Mouse (Mus musculus) CD4-positive, CD25-positive, alpha-beta regulatory T cell (primary cell): ENCODE results near the gene Ccdc30. TPM values are rescaled to one million over a fixed set of nuclear protein-coding genes. Genes with fewer than 3 reads are reported as not detected.

Experiments used
- polyA plus RNA-seq: library from polyadenylated mRNA; unstranded; fragments of 100-300 nt; shearing (Covaris generic); gene quantifications from one replicate; pipeline ENCODE4 v1.2.1, GENCODE M21; 2017

Gene Ccdc30
- 7.9 TPM for polyA plus RNA-seq

DNA sequence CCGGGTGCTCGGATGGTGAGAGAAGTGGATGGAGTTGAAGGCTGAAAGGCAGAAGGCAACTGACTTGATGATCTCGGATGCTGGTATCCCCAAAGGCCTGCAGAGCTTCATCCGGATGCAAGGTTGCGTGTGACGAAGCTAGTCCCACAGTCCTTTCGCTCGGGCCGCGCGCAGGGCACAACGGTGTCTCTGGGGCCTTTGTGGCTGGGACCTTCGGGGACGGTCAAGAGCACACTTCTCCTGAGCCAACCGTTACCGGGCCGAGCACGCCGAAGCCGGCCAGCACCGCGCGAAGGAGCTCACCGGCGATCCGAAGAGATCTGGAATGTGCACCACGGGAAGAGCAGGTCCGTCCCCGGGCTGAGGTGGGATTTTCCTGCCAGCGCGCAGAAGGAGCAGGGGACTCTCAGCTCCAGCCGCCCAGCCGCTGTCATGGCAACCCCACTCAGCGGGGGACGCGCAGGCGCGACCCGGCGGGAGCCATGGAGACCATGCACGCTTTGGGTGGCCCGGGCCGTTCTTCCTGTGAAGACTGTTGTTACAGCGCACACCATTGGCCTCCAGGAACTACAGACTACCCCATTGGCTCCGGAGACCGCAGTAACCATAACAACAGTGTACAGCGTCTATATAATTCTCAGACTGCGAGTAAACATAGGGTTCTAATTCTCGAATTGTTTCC lies at the start of gene Ccdc30:
Gene Ccdc30 (minus strand): TSS at position 450 of the 682 bp plus-strand sequence.

DNA sequence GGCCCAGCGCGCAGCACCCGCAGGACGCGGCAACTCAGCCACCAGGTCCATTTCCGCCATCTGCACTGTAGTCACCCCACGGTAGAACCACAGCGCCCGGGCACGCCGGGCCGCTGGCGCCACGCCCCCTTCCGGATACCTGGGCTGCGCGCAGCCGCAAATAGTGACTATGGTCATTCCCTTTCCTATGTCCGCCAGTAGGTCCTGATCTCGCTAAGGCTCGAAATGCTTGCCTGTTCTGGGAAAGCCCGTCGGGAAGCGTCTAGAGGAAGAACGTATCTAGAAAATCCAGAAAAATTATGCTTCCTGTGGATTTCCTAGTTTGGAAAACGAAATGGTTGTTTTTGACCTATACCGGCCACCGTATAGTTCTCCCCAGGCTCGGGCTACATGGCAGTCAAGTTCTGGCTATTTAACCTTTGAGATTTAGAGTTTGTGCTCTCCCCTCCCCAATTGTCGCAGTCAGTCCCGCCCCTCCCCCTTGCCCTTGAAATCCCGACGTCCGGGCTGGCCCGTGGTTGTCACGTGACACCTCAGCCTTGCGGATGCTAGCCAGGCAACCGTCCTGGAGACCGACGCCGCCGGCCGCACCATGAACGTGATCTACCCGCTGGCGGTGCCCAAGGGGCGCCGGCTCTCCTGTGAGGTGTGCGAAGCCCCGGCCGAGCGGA lies 7.1 kb upstream of the Ccdc30 start, which contains the start of the genes Ppcs and Zmynd12:
Gene Ppcs (minus strand): TSS at position 127 of the 671 bp plus-strand sequence.
Gene Zmynd12 (plus strand): TSS at position 521 of the 671 bp plus-strand sequence.

DNA sequence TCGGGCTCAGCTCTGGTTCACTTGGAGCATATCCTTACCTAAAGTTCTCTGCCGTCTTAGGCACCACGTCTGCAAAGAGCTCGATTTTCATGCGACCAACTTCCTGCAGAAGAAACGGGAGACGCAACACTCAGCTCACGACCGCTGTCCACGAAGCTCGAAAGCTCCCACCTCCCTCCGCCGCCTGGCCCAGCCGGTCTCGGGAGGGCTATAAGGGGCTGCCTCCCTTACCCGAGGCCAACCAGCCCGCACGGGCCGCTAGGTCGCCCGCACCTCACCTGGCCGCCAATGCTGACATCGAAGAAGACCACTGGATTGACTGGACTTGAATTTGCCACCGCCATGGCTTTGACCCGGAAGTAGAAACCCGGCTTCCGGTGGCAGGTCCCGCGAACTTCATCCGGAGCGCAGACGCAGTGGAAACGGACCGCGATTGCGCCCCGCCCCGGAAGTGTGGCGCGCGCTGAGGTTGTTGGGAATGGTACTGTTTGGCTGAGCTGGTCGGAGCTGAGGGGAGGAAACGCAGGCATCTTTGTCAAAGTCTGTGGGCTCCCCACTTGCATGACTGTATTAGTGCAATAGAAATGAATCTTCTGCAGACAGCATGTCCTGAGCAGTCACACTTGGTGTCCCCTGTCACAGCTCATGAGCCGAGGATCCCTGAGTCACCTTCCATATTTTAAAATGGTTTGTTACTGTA lies 95.0 kb downstream of the Ccdc30 start, which contains the start of gene Ppih:
Gene Ppih (minus strand): TSS at position 416 of the 700 bp plus-strand sequence.

DNA sequence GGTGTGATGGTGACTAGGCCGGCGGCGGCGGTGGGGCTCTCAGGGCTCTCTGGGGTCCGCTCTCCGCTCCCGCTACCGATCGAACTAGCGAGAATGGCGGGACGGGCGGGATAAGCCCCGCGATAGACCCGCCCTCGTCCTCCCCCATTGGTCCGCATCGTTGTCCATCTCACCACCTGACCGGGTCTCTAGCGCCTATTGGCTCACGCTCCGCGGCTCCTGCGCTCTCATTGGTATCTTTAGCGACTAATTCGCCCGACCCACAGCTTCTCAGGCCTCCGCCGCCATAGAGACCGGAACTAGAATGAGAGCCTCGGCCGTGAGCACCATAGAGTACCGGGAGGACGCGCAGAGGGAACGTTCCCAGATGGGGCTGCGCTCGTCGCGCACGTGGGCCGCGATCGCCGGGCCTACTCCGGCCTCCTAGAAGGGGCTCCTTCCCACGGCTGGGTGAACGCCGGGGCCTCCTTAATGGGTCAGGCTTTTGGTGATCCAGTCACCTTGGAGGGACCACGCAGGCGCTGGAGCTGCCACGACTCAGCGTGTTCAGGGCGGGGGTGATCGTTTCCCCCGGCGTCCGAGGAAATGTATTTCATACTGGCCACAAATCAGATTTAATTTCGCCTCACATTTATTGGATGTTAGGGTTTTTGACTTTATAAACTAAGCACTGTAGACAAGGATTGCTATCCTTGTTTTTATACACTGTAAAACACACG lies 120.7 kb downstream of the Ccdc30 start, which contains the start of gene Ybx1:
Gene Ybx1 (minus strand): TSS at position 190 of the 719 bp plus-strand sequence.

Other genes starting within 250 kb of the Ccdc30 start
- gene Zfp691, start 241.3 kb downstream of the Ccdc30 start, polyA plus RNA-seq, result 2.1 TPM
- gene Ermap, start 225.5 kb downstream of the Ccdc30 start, polyA plus RNA-seq, result 0.53 TPM
- 67.0 TPM for gene Svbp, start 220.2 kb downstream of the Ccdc30 start, polyA plus RNA-seq
- gene Tmem269, start 197.3 kb downstream of the Ccdc30 start, polyA plus RNA-seq, result 0.73 TPM
- gene AU022252, start 182.8 kb downstream of the Ccdc30 start, polyA plus RNA-seq, result 16.7 TPM
- 3.9 TPM for gene P3h1, start 182.6 kb downstream of the Ccdc30 start, polyA plus RNA-seq
- not detected for gene Cldn19, start 160.1 kb downstream of the Ccdc30 start, polyA plus RNA-seq
- 478 TPM for gene Ybx1, start 120.9 kb downstream of the Ccdc30 start, polyA plus RNA-seq
- 47.9 TPM for gene Ppih, start 95.0 kb downstream of the Ccdc30 start, polyA plus RNA-seq
- gene Ppcs, start 6.9 kb upstream of the Ccdc30 start, polyA plus RNA-seq, result 61.3 TPM
- 0.78 TPM for gene Zmynd12, start 7.3 kb upstream of the Ccdc30 start, polyA plus RNA-seq
- 0.85 TPM for gene Rimkla, start 77.1 kb upstream of the Ccdc30 start, polyA plus RNA-seq
- 42.8 TPM for gene Foxj3, start 121.5 kb upstream of the Ccdc30 start, polyA plus RNA-seq
- gene Frg2f1, start 124.0 kb upstream of the Ccdc30 start, polyA plus RNA-seq, result 5.4 TPM
- gene Guca2a, start 222.2 kb upstream of the Ccdc30 start, polyA plus RNA-seq, result not detected
- not detected for gene Guca2b, start 243.4 kb upstream of the Ccdc30 start, polyA plus RNA-seq